ENCODE assay signal across 11 mouse cellular contexts in the genomic region with DNA sequence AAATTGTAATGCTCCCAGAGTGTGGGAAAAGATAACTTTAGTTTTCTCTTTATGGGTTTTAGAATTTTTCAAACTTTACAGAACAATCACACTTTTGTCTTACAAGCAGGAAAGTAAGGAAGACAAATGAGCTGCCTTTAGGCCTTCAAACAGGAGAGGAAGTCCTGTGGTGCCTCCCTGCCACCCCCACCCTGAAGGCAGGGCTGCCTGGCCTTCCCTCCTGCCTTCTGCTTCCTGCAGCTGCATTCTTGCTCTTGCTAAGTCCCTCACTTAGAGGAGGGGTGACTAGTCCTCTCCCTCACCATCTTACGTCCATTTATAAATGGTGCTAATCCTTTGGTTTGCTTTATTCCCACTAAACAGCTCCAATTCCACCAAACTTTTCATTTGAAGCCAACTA. TPM values are rescaled to one million over a fixed set of nuclear protein-coding genes. Genes with fewer than 3 reads are reported as not detected.
DNase-seq lines count a peak whose midpoint lies in the region; ATAC-seq and TF ChIP-seq lines count a peak whose summit lies in the region.
"Had no signal": no experiment of that assay in that cellular context is flagged by ENCODE, and none has a peak within 500 bp of the region (broad histone marks: within the 10 kb centered on the region; RNA-seq: fewer than 3 reads in every experiment).

No protein-coding gene starts in this region.

- H3K9ac ChIP-seq in liver, postnatal 0 days (replicated peaks) = no peak overlapping the region
- no peak overlapping the region for H3K9ac ChIP-seq in liver, embryonic 12.5 days
- H3K9ac ChIP-seq: embryonic facial prominence, embryonic 15.5 days; limb, embryonic 15.5 days had no signal

- ATAC-seq in liver, postnatal 0 days = no peak
- no peak for ATAC-seq in liver, embryonic 12.5 days

- no peak for TF ChIP-seq EP300 in liver, postnatal 0 days (IDR thresholded peaks at IDR 0.05; ENCODE audit: low read depth)

- H3K27ac ChIP-seq in liver, postnatal 0 days (ENCODE audit: low read depth) = 0 out of 2 replicates have a peak overlapping the region, but pooled peaks have one; percentile 2
- no peak overlapping the region for H3K27ac ChIP-seq in liver, embryonic 12.5 days
- no peak overlapping the region for H3K27ac ChIP-seq in embryonic facial prominence, embryonic 10.5 days (replicated peaks)
- H3K27ac ChIP-seq: embryonic facial prominence, embryonic 15.5 days; limb, embryonic 15.5 days had no signal

- no peak for TF ChIP-seq CTCF in liver, postnatal 0 days (IDR thresholded peaks at IDR 0.05; ENCODE audit: low read depth)

- H3K4me1 ChIP-seq in liver, postnatal 0 days (ENCODE audit: insufficient read depth) = peaks cover 7% of the 10 kb centered on the region; the same call in 1 of the 2 replicates
- peaks cover 19% of the 10 kb centered on the region for H3K4me1 ChIP-seq in liver, embryonic 12.5 days
- peaks cover 9% of the 10 kb centered on the region for H3K4me1 ChIP-seq in embryonic facial prominence, embryonic 10.5 days

- H3K4me2 ChIP-seq in liver, postnatal 0 days (ENCODE audit: low read depth, low read length) = no peak overlapping the region
- H3K4me2 ChIP-seq in liver, embryonic 12.5 days = no peak overlapping the region
- H3K4me2 ChIP-seq: embryonic facial prominence, embryonic 15.5 days; limb, embryonic 15.5 days had no signal

- no peak overlapping the region for H3K4me3 ChIP-seq in liver, postnatal 0 days (ENCODE audit: low read depth, low read length)
- H3K4me3 ChIP-seq in liver, embryonic 12.5 days = no peak overlapping the region
- H3K4me3 ChIP-seq in embryonic facial prominence, embryonic 10.5 days = no peak overlapping the region
- H3K4me3 ChIP-seq: embryonic facial prominence, embryonic 15.5 days; limb, embryonic 15.5 days had no signal

- DNase-seq in adrenal gland, adult 2 months = peak; percentile 32
- no peak for DNase-seq in adrenal gland, postnatal 4 days (ENCODE audit: low spot score in 2 of 2)
- no peak for DNase-seq in liver, postnatal 0 days
- peak; percentile 29 to 71 for DNase-seq in kidney, postnatal 25 days
- DNase-seq in thymus, postnatal 0 days (ENCODE audit: low spot score) = peak; percentile 62
- DNase-seq in embryonic facial prominence, embryonic 10.5 days (ENCODE audit: low spot score) = no peak
- DNase-seq in adipocyte (ENCODE audit: low spot score) = no peak
- DNase-seq: heart, postnatal 36 days had no signal

- WGBS in liver, postnatal 0 days (ENCODE audit: insufficient replicate concordance) = 45% methylated on average over 1 of the region's 1 CpGs
- 53% methylated on average over 1 of the region's 1 CpGs for WGBS in liver, embryonic 12.5 days (ENCODE audit: insufficient replicate concordance)
- WGBS in embryonic facial prominence, embryonic 10.5 days = 31% methylated on average over 1 of the region's 1 CpGs

- H3K36me3 ChIP-seq in liver, postnatal 0 days (replicated peaks; ENCODE audit: insufficient read depth, low read length) = no peaks in the 10 kb centered on the region
- no peaks in the 10 kb centered on the region for H3K36me3 ChIP-seq in liver, embryonic 12.5 days
- no peaks in the 10 kb centered on the region for H3K36me3 ChIP-seq in embryonic facial prominence, embryonic 10.5 days (replicated peaks)
- H3K36me3 ChIP-seq: embryonic facial prominence, embryonic 15.5 days; limb, embryonic 15.5 days had no signal

- H3K9me3 ChIP-seq in liver, postnatal 0 days (ENCODE audit: low read length) = no peaks in the 10 kb centered on the region
- no peaks in the 10 kb centered on the region for H3K9me3 ChIP-seq in liver, embryonic 12.5 days (replicated peaks)
- H3K9me3 ChIP-seq in embryonic facial prominence, embryonic 10.5 days = 0 out of 2 replicates have a peak, but pooled peaks cover 2% of the 10 kb centered on the region
- H3K9me3 ChIP-seq: embryonic facial prominence, embryonic 15.5 days; limb, embryonic 15.5 days had no signal

- H3K27me3 ChIP-seq in liver, postnatal 0 days (ENCODE audit: insufficient read depth, low read length) = no peaks in the 10 kb centered on the region
- H3K27me3 ChIP-seq in liver, embryonic 12.5 days (replicated peaks) = no peaks in the 10 kb centered on the region
- peaks cover 9% of the 10 kb centered on the region for H3K27me3 ChIP-seq in embryonic facial prominence, embryonic 10.5 days (replicated peaks; ENCODE audit: low read depth, poor library complexity, severe bottlenecking)
- H3K27me3 ChIP-seq: embryonic facial prominence, embryonic 15.5 days; limb, embryonic 15.5 days had no signal

RNA-seq across cellular contexts. Expression of a gene that starts 4.4 kb away (rescaled TPM):
- 10 to 100 TPM; 39.1 to 65.2 TPM for total RNA-seq in adrenal gland, adult 2 months (2021)
- 19.1 and 25.4 TPM in 2 replicates for polyA plus RNA-seq in adrenal gland, adult 2 months (2012; rRNA removed)
- 10 to 100 TPM; 46.6 to 47.0 TPM for total RNA-seq in adrenal gland, postnatal 4 days (2021)
- 20.8 and 29.2 TPM in 2 replicates for polyA plus RNA-seq in liver, postnatal 0 days (2015; fragmentation: Nextera tagmentation; extraction: Ambion mirVana)
- polyA plus RNA-seq in liver, embryonic 12.5 days (2016; fragmentation: Nextera tagmentation; extraction: Ambion mirVana) = 27.2 and 28.7 TPM in 2 replicates
- polyA plus RNA-seq in thymus, postnatal 0 days (2015; fragmentation: Nextera tagmentation; extraction: Ambion mirVana) = 33.4 and 34.5 TPM in 2 replicates
- polyA plus RNA-seq in embryonic facial prominence, embryonic 10.5 days (2016; fragmentation: Nextera tagmentation; extraction: Ambion mirVana) = 25.9 and 26.3 TPM in 2 replicates

Comparison
In these comparisons a context has a peak if more than half of its experiments do, and no peak if none do; other contexts are left out.
1. DNase-seq: peak in adrenal gland, adult 2 months (single experiment), kidney, postnatal 25 days (2 of 2) and thymus, postnatal 0 days (single experiment); none in adrenal gland, postnatal 4 days (0 of 2), liver, postnatal 0 days (single experiment), embryonic facial prominence, embryonic 10.5 days (single experiment) and adipocyte (single experiment).